ENCODE assay signal across 25 mouse cellular contexts in the genomic region with DNA sequence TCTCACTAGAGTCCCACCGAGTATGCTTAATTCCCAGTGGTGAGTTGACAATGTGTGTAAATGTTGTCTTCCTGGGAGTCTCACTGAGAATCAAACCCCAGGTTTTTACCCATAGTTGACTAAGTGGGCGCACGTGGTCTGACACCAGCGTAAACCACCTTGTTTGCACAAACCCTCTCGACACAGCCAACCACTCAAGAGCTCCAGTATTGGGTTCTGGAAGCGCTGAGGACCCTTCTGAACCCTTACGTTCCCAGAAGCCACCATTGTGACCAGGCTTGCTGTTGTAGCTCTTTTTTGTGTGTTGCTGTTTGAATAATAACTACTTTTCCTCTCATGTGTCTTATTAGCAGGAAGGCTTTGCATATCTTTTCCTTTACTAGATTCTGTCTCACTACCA. TPM values are rescaled to one million over a fixed set of nuclear protein-coding genes. Genes with fewer than 3 reads are reported as not detected.
DNase-seq lines count a peak whose midpoint lies in the region; ATAC-seq and TF ChIP-seq lines count a peak whose summit lies in the region.
"Had no signal": no experiment of that assay in that cellular context is flagged by ENCODE, and none has a peak within 500 bp of the region (broad histone marks: within the 10 kb centered on the region; RNA-seq: fewer than 3 reads in every experiment).

No protein-coding gene starts in this region.

- 0 out of 2 replicates have a peak, but pooled peaks have one; percentile 11 for TF ChIP-seq EP300 in lung, postnatal 0 days (IDR thresholded peaks at IDR 0.05)

- H3K36me3 ChIP-seq in lung, embryonic 14.5 days (ENCODE audit: insufficient read depth), result no peaks in the 10 kb centered on the region
- no peaks in the 10 kb centered on the region for H3K36me3 ChIP-seq in lung, postnatal 0 days (ENCODE audit: insufficient read depth, low read length)
- H3K36me3 ChIP-seq: embryonic facial prominence, embryonic 10.5 days; embryonic facial prominence, embryonic 12.5 days; G1E had no signal

- DNase-seq in heart, adult 11 months, result peak; percentile 41
- no peak for DNase-seq in heart, adult 18-20 months
- peak; percentile 31 for DNase-seq in lung, embryonic 14.5 days
- no peak for DNase-seq in lung, postnatal 14 days
- DNase-seq in lung, postnatal 0 days (ENCODE audit: low spot score), result no peak
- no peak for DNase-seq in lung, postnatal 10 days
- DNase-seq in lung, postnatal 36 days, result peak; percentile 49
- no peak for DNase-seq in kidney, postnatal 10 days
- DNase-seq: adrenal gland, adult 8-10 months; adrenal gland, postnatal 14 days; adrenal gland, postnatal 36 days; B cell, adult 2 months; cerebellum, adult 11-12 months; cerebellum, adult 2 months; cerebellum, adult 9-10 months; cerebellum, postnatal 10 days; cerebellum, postnatal 25 days had no signal

- no peak overlapping the region for H3K4me2 ChIP-seq in lung, embryonic 14.5 days
- no peak overlapping the region for H3K4me2 ChIP-seq in lung, postnatal 0 days (replicated peaks; ENCODE audit: low read depth, low read length)
- H3K4me2 ChIP-seq: embryonic facial prominence, embryonic 12.5 days; forebrain, embryonic 13.5 days had no signal

- H3K4me1 ChIP-seq in lung, embryonic 14.5 days (ENCODE audit: insufficient read depth), result no peaks in the 10 kb centered on the region
- H3K4me1 ChIP-seq in lung, postnatal 0 days (ENCODE audit: insufficient read depth, low read depth, low read length), result no peaks in the 10 kb centered on the region

- TF ChIP-seq CTCF in lung, embryonic 14.5 days (IDR thresholded peaks at IDR 0.05; ENCODE audit: low read depth), result no peak
- no peak for TF ChIP-seq CTCF in lung, postnatal 0 days (IDR thresholded peaks at IDR 0.05)

- no peak for ATAC-seq in lung, embryonic 14.5 days (ENCODE audit: insufficient read depth)
- ATAC-seq in lung, postnatal 0 days, result peak; percentile 57
- ATAC-seq: activated CD4-positive, CD25-positive, alpha-beta regulatory T cell, adult 4 months; CD4-positive, CD25-positive, alpha-beta regulatory T cell, adult 4 months; forebrain, embryonic 13.5 days; Patski had no signal

- H3K9me3 ChIP-seq in lung, embryonic 14.5 days (ENCODE audit: low read depth, low read length), result no peaks in the 10 kb centered on the region
- no peaks in the 10 kb centered on the region for H3K9me3 ChIP-seq in lung, postnatal 0 days (ENCODE audit: low read length)
- H3K9me3 ChIP-seq: embryonic facial prominence, embryonic 10.5 days; embryonic facial prominence, embryonic 12.5 days; forebrain, embryonic 13.5 days had no signal

- no peak overlapping the region for H3K27ac ChIP-seq in lung, embryonic 14.5 days (ENCODE audit: low read depth)
- no peak overlapping the region for H3K27ac ChIP-seq in lung, postnatal 0 days (ENCODE audit: low read length)
- H3K27ac ChIP-seq: embryonic facial prominence, embryonic 10.5 days; embryonic facial prominence, embryonic 12.5 days; forebrain, embryonic 13.5 days had no signal

- no peaks in the 10 kb centered on the region for H3K27me3 ChIP-seq in lung, embryonic 14.5 days (ENCODE audit: insufficient read depth, low read length)
- no peaks in the 10 kb centered on the region for H3K27me3 ChIP-seq in lung, postnatal 0 days (replicated peaks; ENCODE audit: insufficient read depth, low read length)
- H3K27me3 ChIP-seq: CH12.LX; embryonic facial prominence, embryonic 12.5 days; forebrain, embryonic 13.5 days; Patski had no signal

- H3K9ac ChIP-seq in lung, embryonic 14.5 days, result no peak overlapping the region
- no peak overlapping the region for H3K9ac ChIP-seq in lung, postnatal 0 days (replicated peaks; ENCODE audit: low read depth)
- H3K9ac ChIP-seq: embryonic facial prominence, embryonic 12.5 days; forebrain, embryonic 13.5 days had no signal

- H3K4me3 ChIP-seq in lung, embryonic 14.5 days (ENCODE audit: low read depth, low read length), result no peak overlapping the region
- no peak overlapping the region for H3K4me3 ChIP-seq in lung, postnatal 0 days (ENCODE audit: low read depth, low read length)
- H3K4me3 ChIP-seq: embryonic facial prominence, embryonic 10.5 days; embryonic facial prominence, embryonic 12.5 days; forebrain, embryonic 13.5 days had no signal

- WGBS in lung, embryonic 14.5 days, result 63% methylated on average over 7 of the region's 7 CpGs
- WGBS in lung, postnatal 0 days, result 57% methylated on average over 7 of the region's 7 CpGs

RNA-seq across cellular contexts. Expression of a gene that starts 20.4 kb away (rescaled TPM):
- total RNA-seq in heart, adult 18-20 months (2021), result 1 to 10 TPM; 4.8 to 6.2 TPM
- polyA plus RNA-seq in lung, embryonic 14.5 days (2014; fragmentation: Nextera tagmentation; extraction: Ambion mirVana), result 15.7 and 16.2 TPM in 2 replicates
- 8.9 and 9.4 TPM in 2 replicates for polyA plus RNA-seq in lung, postnatal 0 days (2015; fragmentation: Nextera tagmentation; extraction: Ambion mirVana)
- polyA plus RNA-seq: G1E had no signal

Comparison
In these comparisons a context has a peak if more than half of its experiments do, and no peak if none do; other contexts are left out.
1. DNase-seq: peak in heart, adult 11 months (single experiment), lung, embryonic 14.5 days (single experiment) and lung, postnatal 36 days (single experiment); none in heart, adult 18-20 months (0 of 2), lung, postnatal 14 days (single experiment), lung, postnatal 0 days (single experiment), lung, postnatal 10 days (single experiment) and kidney, postnatal 10 days (single experiment).